Mouse (Mus musculus) cortical plate, adult 2 months (tissue): Measurements from ENCODE around the gene Ttll6. TPM values are rescaled to one million over a fixed set of nuclear protein-coding genes. Genes with fewer than 3 reads are reported as not detected.

Source experiments
- H3K27ac ChIP-seq: fragments of 200-500 bp; 2 replicates; pipeline ENCODE4 v1.5.1; 2012; ENCODE audit warnings: low read length, control low read depth, inconsistent platforms; ENCODE audit not compliant: insufficient read depth
- H3K4me1 ChIP-seq: fragments of 200-500 bp; 2 replicates; pipeline ENCODE4 v1.6.1; 2011; ENCODE audit warnings: low read length; ENCODE audit not compliant: control insufficient read depth, insufficient read depth
- H3K4me3 ChIP-seq: fragments of 200-500 bp; 2 replicates; pipeline ENCODE4 v1.5.1; 2011; ENCODE audit warnings: mild to moderate bottlenecking, low read length, control low read depth; ENCODE audit not compliant: insufficient read depth
- CTCF ChIP-seq: fragments of 200-500 bp; IDR thresholded peaks from 2 replicates; pipeline ENCODE4 v1.5.1; 2011; ENCODE audit warnings: mild to moderate bottlenecking, control low read depth, low read length; ENCODE audit not compliant: insufficient read depth; ENCODE audit errors: extremely low read depth
- POLR2A ChIP-seq: fragments of 200-500 bp; IDR thresholded peaks from 2 replicates; pipeline ENCODE4 v1.6.1; 2011; ENCODE audit warnings: mild to moderate bottlenecking, low read length, control low read depth; ENCODE audit not compliant: insufficient read depth; ENCODE audit errors: extremely low read depth
- polyA plus RNA-seq: library from polyadenylated mRNA; depleted of rRNA; stranded (reverse); fragments of >200 nt; gene quantifications from 2 replicates; pipeline ENCODE4 v1.2.3, GENCODE M21; 2012

Ttll6 gene
- polyA plus RNA-seq, 1 experiment = 0.27 TPM

- Histone ChIP-seq H3K4me1 (no peaks in the 10 kb centered on the region), H3K4me3 (no peak overlapping the region), H3K27ac (no peak overlapping the region)
- no peak for TF ChIP-seq CTCF
- no peak for TF ChIP-seq POLR2A
These were observed 42.5 kb downstream of the Ttll6 start for GRCm38 (mm10) chr11:96175951-96176530.

GRCm38 (mm10) chr11:96176841-96177240, 43.3 kb downstream of the Ttll6 start:
- TF ChIP-seq POLR2A = no peak
- no peak for TF ChIP-seq CTCF

GRCm38 (mm10) chr11:96177546-96178174, 44.1 kb downstream of the Ttll6 start:
- H3K4me3 ChIP-seq = no peak overlapping the region

More at GRCm38 (mm10) chr11:96176841-96177240, 43.3 kb downstream of the Ttll6 start:
- Histone ChIP-seq H3K4me3 (no peak overlapping the region), H3K4me1 (no peaks in the 10 kb centered on the region), H3K27ac (no peak overlapping the region)

GRCm38 (mm10) chr11:96178356-96178755, 44.8 kb downstream of the Ttll6 start:
- H3K4me3 ChIP-seq = no peak overlapping the region
- TF ChIP-seq CTCF = no peak
- no peak for TF ChIP-seq POLR2A
- H3K27ac ChIP-seq = no peak overlapping the region
- H3K4me1 ChIP-seq = no peaks in the 10 kb centered on the region

More at GRCm38 (mm10) chr11:96177546-96178174, 44.1 kb downstream of the Ttll6 start:
- TF ChIP-seq CTCF (no peak), POLR2A (no peak)
- no peak overlapping the region for H3K27ac ChIP-seq
- H3K4me1 ChIP-seq = no peaks in the 10 kb centered on the region

GRCm38 (mm10) chr11:96178911-96179503, 45.4 kb downstream of the Ttll6 start:
- Histone ChIP-seq H3K27ac (no peak overlapping the region), H3K4me1 (no peaks in the 10 kb centered on the region), H3K4me3 (no peak overlapping the region)
- no peak for TF ChIP-seq CTCF
- no peak for TF ChIP-seq POLR2A

- TF ChIP-seq CTCF (no peak), POLR2A (no peak)
- Histone ChIP-seq H3K27ac (no peak overlapping the region), H3K4me3 (no peak overlapping the region), H3K4me1 (no peaks in the 10 kb centered on the region)
These were observed 47.5 kb downstream of the Ttll6 start for GRCm38 (mm10) chr11:96181061-96181460.

GRCm38 (mm10) chr11:96184233-96184632, 50.6 kb downstream of the Ttll6 start:
- no peak overlapping the region for H3K4me3 ChIP-seq
- no peak for TF ChIP-seq POLR2A
- no peak for TF ChIP-seq CTCF
- H3K27ac ChIP-seq = no peak overlapping the region
- no peaks in the 10 kb centered on the region for H3K4me1 ChIP-seq

GRCm38 (mm10) chr11:96187321-96187720, 53.7 kb downstream of the Ttll6 start:
- TF ChIP-seq POLR2A = no peak
- TF ChIP-seq CTCF = no peak
- H3K27ac ChIP-seq = no peak overlapping the region
- H3K4me1 ChIP-seq = no peaks in the 10 kb centered on the region
- H3K4me3 ChIP-seq = no peak overlapping the region

- Histone ChIP-seq H3K27ac (no peak overlapping the region), H3K4me3 (no peak overlapping the region), H3K4me1 (no peaks in the 10 kb centered on the region)
- TF ChIP-seq CTCF = no peak
- TF ChIP-seq POLR2A = no peak
These were observed 56.4 kb downstream of the Ttll6 start for GRCm38 (mm10) chr11:96189810-96190522.
